Mouse (Mus musculus): ENCODE measurements around the gene Ly6g5b. TPM values are rescaled to one million over a fixed set of nuclear protein-coding genes. Genes with fewer than 3 reads are reported as not detected.

The Ly6g5b gene
- total and polyA plus RNA-seq, 2 experiments from 2014 or later, result not detected

- Histone ChIP-seq H3K9ac (replicated peaks; ENCODE audit: low read depth, low read length) (no peak overlapping the region), H3K9me3 (replicated peaks; ENCODE audit: control insufficient read depth, low read length) (no peaks in the 10 kb centered on the region), H3K4me3 (ENCODE audit: low read depth, low read length) (no peak overlapping the region), H3K27ac (ENCODE audit: low read depth) (no peak overlapping the region), H3K27me3 (ENCODE audit: control insufficient read depth, insufficient read depth, low read length) (no peaks in the 10 kb centered on the region), H3K36me3 (replicated peaks; ENCODE audit: control insufficient read depth, insufficient read depth, low read length) (peaks cover 100% of the 10 kb centered on the region), H3K4me2 (ENCODE audit: low read depth, low read length) (no peak overlapping the region), H3K4me1 (ENCODE audit: control insufficient read depth, insufficient read depth) (no peaks in the 10 kb centered on the region)
- 85% methylated on average over 33 of the region's 33 CpGs for WGBS
- ATAC-seq (ENCODE audit: insufficient read depth, low read depth) (no peak), DNase-seq (ENCODE audit: low spot score) (no peak)
- no peak for TF ChIP-seq CTCF (IDR thresholded peaks at IDR 0.05; ENCODE audit: low read depth)
- TF ChIP-seq EP300 (IDR thresholded peaks at IDR 0.05; ENCODE audit: low read depth), result no peak
Observed at GRCm38 (mm10) chr17:35156461-35157200, 41.4 kb upstream of the Ly6g5b start.

- H3K4me1 ChIP-seq (ENCODE audit: control insufficient read depth, insufficient read depth), result no peaks in the 10 kb centered on the region
- H3K9me3 ChIP-seq (replicated peaks; ENCODE audit: control insufficient read depth, low read length), result no peaks in the 10 kb centered on the region
- WGBS, result 81% methylated on average over 12 of the region's 12 CpGs
- no peaks in the 10 kb centered on the region for H3K27me3 ChIP-seq (ENCODE audit: control insufficient read depth, insufficient read depth, low read length)
- no peak overlapping the region for H3K9ac ChIP-seq (replicated peaks; ENCODE audit: low read depth, low read length)
- H3K4me3 ChIP-seq (ENCODE audit: low read depth, low read length), result no peak overlapping the region
- H3K36me3 ChIP-seq (replicated peaks; ENCODE audit: control insufficient read depth, insufficient read depth, low read length), result peaks cover 99% of the 10 kb centered on the region
- no peak overlapping the region for H3K27ac ChIP-seq (ENCODE audit: low read depth)
- TF ChIP-seq EP300 (IDR thresholded peaks at IDR 0.05; ENCODE audit: low read depth), result no peak
- TF ChIP-seq CTCF (IDR thresholded peaks at IDR 0.05; ENCODE audit: low read depth), result no peak
- ATAC-seq (ENCODE audit: insufficient read depth, low read depth) (no peak), DNase-seq (ENCODE audit: low spot score) (no peak)
- no peak overlapping the region for H3K4me2 ChIP-seq (ENCODE audit: low read depth, low read length)
Observed at GRCm38 (mm10) chr17:35155451-35155850, 40.2 kb upstream of the Ly6g5b start.

DNA sequence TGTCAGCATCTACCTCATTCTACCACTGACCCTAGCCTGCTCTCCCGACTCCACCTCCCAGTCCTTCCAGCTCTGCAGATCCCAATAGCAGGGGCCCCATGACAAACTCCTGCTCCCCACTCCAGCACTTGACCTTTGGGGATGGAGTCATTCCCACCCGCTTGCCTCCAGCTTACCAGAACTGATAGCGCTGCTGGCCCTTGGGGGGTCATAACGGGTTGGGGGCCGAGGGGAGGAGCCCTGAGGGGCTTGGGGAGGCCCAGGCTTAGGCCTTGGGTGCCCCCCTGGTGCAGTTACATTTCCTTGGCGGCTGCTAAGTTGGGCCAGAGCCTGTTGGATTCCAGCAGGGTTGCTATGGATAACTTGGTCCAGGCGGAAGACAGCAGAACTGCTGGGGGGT lies 39.4 kb upstream of the Ly6g5b start:
- TF ChIP-seq CTCF (IDR thresholded peaks at IDR 0.05; ENCODE audit: low read depth) (no peak), EP300 (IDR thresholded peaks at IDR 0.05; ENCODE audit: low read depth) (no peak)
- no peaks in the 10 kb centered on the region for H3K4me1 ChIP-seq (ENCODE audit: control insufficient read depth, insufficient read depth)
- H3K36me3 ChIP-seq (replicated peaks; ENCODE audit: control insufficient read depth, insufficient read depth, low read length), result peaks cover 99% of the 10 kb centered on the region
- no peaks in the 10 kb centered on the region for H3K9me3 ChIP-seq (replicated peaks; ENCODE audit: control insufficient read depth, low read length)
- WGBS, result 76% methylated on average over 7 of the region's 7 CpGs
- DNase-seq (ENCODE audit: low spot score) (no peak), ATAC-seq (ENCODE audit: insufficient read depth, low read depth) (no peak)
- H3K9ac ChIP-seq (replicated peaks; ENCODE audit: low read depth, low read length), result no peak overlapping the region
- H3K27me3 ChIP-seq (ENCODE audit: control insufficient read depth, insufficient read depth, low read length), result no peaks in the 10 kb centered on the region
- no peak overlapping the region for H3K4me3 ChIP-seq (ENCODE audit: low read depth, low read length)
- H3K27ac ChIP-seq (ENCODE audit: low read depth), result no peak overlapping the region
- H3K4me2 ChIP-seq (ENCODE audit: low read depth, low read length), result no peak overlapping the region

- H3K36me3 ChIP-seq (replicated peaks; ENCODE audit: control insufficient read depth, insufficient read depth, low read length), result peaks cover 99% of the 10 kb centered on the region
- H3K4me1 ChIP-seq (ENCODE audit: control insufficient read depth, insufficient read depth), result no peaks in the 10 kb centered on the region
- no peak overlapping the region for H3K4me3 ChIP-seq (ENCODE audit: low read depth, low read length)
- H3K27me3 ChIP-seq (ENCODE audit: control insufficient read depth, insufficient read depth, low read length), result no peaks in the 10 kb centered on the region
- ATAC-seq (ENCODE audit: insufficient read depth, low read depth), result no peak
- H3K27ac ChIP-seq (ENCODE audit: low read depth), result no peak overlapping the region
- WGBS, result 79% methylated on average over 4 of the region's 4 CpGs
- H3K9ac ChIP-seq (replicated peaks; ENCODE audit: low read depth, low read length), result no peak overlapping the region
- no peak overlapping the region for H3K4me2 ChIP-seq (ENCODE audit: low read depth, low read length)
- no peaks in the 10 kb centered on the region for H3K9me3 ChIP-seq (replicated peaks; ENCODE audit: control insufficient read depth, low read length)
- no peak for TF ChIP-seq EP300 (IDR thresholded peaks at IDR 0.05; ENCODE audit: low read depth)
- TF ChIP-seq CTCF (IDR thresholded peaks at IDR 0.05; ENCODE audit: low read depth), result no peak
- no peak for DNase-seq (ENCODE audit: low spot score)
Observed at GRCm38 (mm10) chr17:35153931-35154330, 38.7 kb upstream of the Ly6g5b start.

- no peak overlapping the region for H3K4me3 ChIP-seq (ENCODE audit: low read depth, low read length)
- H3K36me3 ChIP-seq (replicated peaks; ENCODE audit: control insufficient read depth, insufficient read depth, low read length), result peaks cover 99% of the 10 kb centered on the region
- H3K9me3 ChIP-seq (replicated peaks; ENCODE audit: control insufficient read depth, low read length), result no peaks in the 10 kb centered on the region
- 56% methylated on average over 9 of the region's 9 CpGs for WGBS
- ATAC-seq (ENCODE audit: insufficient read depth, low read depth) (no peak), DNase-seq (ENCODE audit: low spot score) (no peak)
- no peak for TF ChIP-seq CTCF (IDR thresholded peaks at IDR 0.05; ENCODE audit: low read depth)
- TF ChIP-seq EP300 (IDR thresholded peaks at IDR 0.05; ENCODE audit: low read depth), result no peak
- H3K4me2 ChIP-seq (ENCODE audit: low read depth, low read length), result no peak overlapping the region
- no peaks in the 10 kb centered on the region for H3K27me3 ChIP-seq (ENCODE audit: control insufficient read depth, insufficient read depth, low read length)
- no peak overlapping the region for H3K9ac ChIP-seq (replicated peaks; ENCODE audit: low read depth, low read length)
- no peaks in the 10 kb centered on the region for H3K4me1 ChIP-seq (ENCODE audit: control insufficient read depth, insufficient read depth)
- H3K27ac ChIP-seq (ENCODE audit: low read depth), result no peak overlapping the region
Observed at GRCm38 (mm10) chr17:35153077-35153476, 37.8 kb upstream of the Ly6g5b start.

GRCm38 (mm10) chr17:35152121-35152520 lies 36.9 kb upstream of the Ly6g5b start:
- no peak for ATAC-seq (ENCODE audit: insufficient read depth, low read depth)
- H3K27ac ChIP-seq (ENCODE audit: low read depth), result no peak overlapping the region
- peaks cover 98% of the 10 kb centered on the region for H3K36me3 ChIP-seq (replicated peaks; ENCODE audit: control insufficient read depth, insufficient read depth, low read length)
- no peaks in the 10 kb centered on the region for H3K27me3 ChIP-seq (ENCODE audit: control insufficient read depth, insufficient read depth, low read length)
- no peak overlapping the region for H3K4me3 ChIP-seq (ENCODE audit: low read depth, low read length)
- TF ChIP-seq CTCF (IDR thresholded peaks at IDR 0.05; ENCODE audit: low read depth), result no peak
- TF ChIP-seq EP300 (IDR thresholded peaks at IDR 0.05; ENCODE audit: low read depth), result no peak
- 95% methylated on average over 4 of the region's 4 CpGs for WGBS
- no peak overlapping the region for H3K9ac ChIP-seq (replicated peaks; ENCODE audit: low read depth, low read length)
- no peak overlapping the region for H3K4me2 ChIP-seq (ENCODE audit: low read depth, low read length)
- no peaks in the 10 kb centered on the region for H3K4me1 ChIP-seq (ENCODE audit: control insufficient read depth, insufficient read depth)
- no peaks in the 10 kb centered on the region for H3K9me3 ChIP-seq (replicated peaks; ENCODE audit: control insufficient read depth, low read length)
- no peak for DNase-seq (ENCODE audit: low spot score)

Data from heart, postnatal 0 days (tissue).